Mouse (Mus musculus) liver, adult 2 months (tissue): ENCODE measurements around the gene Atxn1. TPM values are rescaled to one million over a fixed set of nuclear protein-coding genes. Genes with fewer than 3 reads are reported as not detected.

Source experiments
- DNase-seq: peaks from one replicate; pipeline ENCODE4 v3.0.0-alpha.2; 2011; ENCODE audit warnings: low read depth, low spot score; ENCODE audit errors: extremely low read depth
- H3K27ac ChIP-seq: fragments of 200-500 bp; replicated peaks from 2 replicates; pipeline ENCODE4 v1.5.1; 2012; ENCODE audit warnings: low read depth, mild to moderate bottlenecking, control low read depth, inconsistent platforms, low read length; ENCODE audit not compliant: insufficient read depth
- H3K27me3 ChIP-seq: fragments of 200-500 bp; 2 replicates; pipeline ENCODE4 v1.6.1; 2012; ENCODE audit warnings: mild to moderate bottlenecking, moderate library complexity, low read length, inconsistent platforms; ENCODE audit not compliant: control insufficient read depth, insufficient read depth
- H3K36me3 ChIP-seq: fragments of 200-500 bp; 2 replicates; pipeline ENCODE4 v1.6.1; 2012; ENCODE audit warnings: low read length, inconsistent platforms; ENCODE audit not compliant: control insufficient read depth, insufficient read depth
- H3K4me1 ChIP-seq: fragments of 200-500 bp; 2 replicates; pipeline ENCODE4 v1.6.1; 2011; ENCODE audit warnings: low read length; ENCODE audit not compliant: control insufficient read depth, insufficient read depth
- H3K4me3 ChIP-seq: fragments of 200-500 bp; 2 replicates; pipeline ENCODE4 v1.5.1; 2011; ENCODE audit warnings: low read depth, mild to moderate bottlenecking, control low read depth, low read length, moderate library complexity; ENCODE audit not compliant: insufficient read depth
- H3K79me2 ChIP-seq: fragments of 200-500 bp; 2 replicates; pipeline ENCODE4 v1.6.1; 2012; ENCODE audit warnings: inconsistent platforms, mild to moderate bottlenecking, low read length, moderate library complexity; ENCODE audit not compliant: control insufficient read depth, insufficient read depth
- H3K9ac ChIP-seq: fragments of 200-500 bp; 2 replicates; pipeline ENCODE4 v1.6.1; 2012; ENCODE audit warnings: low read depth, mild to moderate bottlenecking, control low read depth, inconsistent platforms, low read length
- CTCF ChIP-seq: fragments of 200-500 bp; IDR thresholded peaks from 2 replicates; pipeline ENCODE4 v1.5.1; 2011; ENCODE audit warnings: low read depth, low read length, control low read depth
- POLR2A ChIP-seq: fragments of 200-500 bp; IDR thresholded peaks from 2 replicates; pipeline ENCODE4 v1.6.1; 2011; ENCODE audit warnings: low read length, control low read depth; ENCODE audit not compliant: insufficient read depth; ENCODE audit errors: extremely low read depth
- WGBS: fragments of 180-500 bp; shearing (Covaris S2); methylation state at CpG from one replicate; pipeline ENCODE4 v1.1.7; 2018; 5-methylcytosine and 5-hydroxymethylcytosine counted together
- polyA plus RNA-seq: library from polyadenylated mRNA; depleted of rRNA; stranded (reverse); fragments of >200 nt; gene quantifications from 2 replicates; pipeline ENCODE4 v1.2.3, GENCODE M21; 2012
- total RNA-seq: library from RNA; depleted of rRNA; stranded (reverse); fragments of >200 nt; gene quantifications from 2 replicates; pipeline ENCODE4 v1.2.3, GENCODE M21; 2014

Gene Atxn1
- total and polyA plus RNA-seq, 2 experiments = 7.7 to 7.8 TPM

GRCm38 (mm10) chr13:45748691-45749090, 216.1 kb downstream of the Atxn1 start:
- 73% methylated on average over 4 of the region's 4 CpGs for WGBS
- H3K27ac ChIP-seq = no peak overlapping the region
- no peak for DNase-seq
- H3K9ac ChIP-seq = no peak overlapping the region
- H3K36me3 ChIP-seq = peaks cover 10% of the 10 kb centered on the region
- H3K4me1 ChIP-seq = no peaks in the 10 kb centered on the region
- no peaks in the 10 kb centered on the region for H3K27me3 ChIP-seq
- TF ChIP-seq CTCF = no peak
- no peaks in the 10 kb centered on the region for H3K79me2 ChIP-seq
- H3K4me3 ChIP-seq = no peak overlapping the region

DNA sequence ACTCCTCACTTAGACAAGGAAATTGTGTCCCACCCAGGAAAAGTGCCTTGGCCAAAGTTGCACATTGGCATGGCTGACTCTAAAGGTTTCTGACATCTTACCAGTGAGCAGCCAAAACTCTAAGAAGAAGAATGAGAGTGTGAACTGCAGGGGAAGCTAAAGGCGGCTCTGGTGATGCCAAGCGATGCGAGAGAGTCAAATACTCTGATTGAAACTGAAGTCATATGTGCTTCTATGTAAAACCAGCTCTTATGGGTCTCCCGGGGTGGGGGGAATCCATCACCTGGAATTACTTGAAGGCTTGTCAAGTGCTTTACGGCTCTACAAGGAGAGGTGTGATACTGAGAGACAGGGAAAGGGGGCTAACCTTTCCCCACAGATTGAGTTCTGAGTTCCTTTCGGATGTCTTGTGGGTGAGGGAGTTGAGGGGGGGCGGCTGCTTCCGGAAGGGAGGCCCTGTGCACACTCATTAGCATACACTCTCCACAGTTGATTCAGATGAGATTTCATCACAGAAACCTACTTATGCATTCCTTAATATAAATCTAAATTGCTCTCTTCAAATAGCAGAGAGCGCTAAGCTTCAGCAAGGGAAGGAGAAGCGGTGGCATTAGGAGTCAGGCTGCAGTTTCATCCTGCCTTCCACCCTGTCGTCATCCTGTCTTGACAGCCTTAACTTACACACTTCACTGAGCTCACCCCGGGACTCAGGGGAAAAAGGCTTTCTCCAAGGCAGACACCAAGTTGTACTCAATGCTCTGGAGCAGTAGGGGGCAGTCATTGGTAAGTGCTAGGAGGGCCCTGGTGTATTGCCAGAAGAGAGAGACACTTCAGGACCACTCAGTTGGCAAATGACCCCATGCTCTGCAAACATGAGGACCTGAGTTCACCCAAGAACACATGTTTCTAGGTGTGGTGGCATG, 218.7 kb downstream of the Atxn1 start:
- WGBS = 93% methylated on average over 12 of the region's 12 CpGs
- no peaks in the 10 kb centered on the region for H3K79me2 ChIP-seq
- peaks cover 3% of the 10 kb centered on the region; the same call in 1 of the 2 replicates for H3K4me1 ChIP-seq
- no peak overlapping the region for H3K27ac ChIP-seq
- no peak for DNase-seq
- TF ChIP-seq POLR2A = no peak
- no peak for TF ChIP-seq CTCF
- no peak overlapping the region for H3K4me3 ChIP-seq
- peaks cover 1% of the 10 kb centered on the region for H3K36me3 ChIP-seq
- H3K9ac ChIP-seq = no peak overlapping the region
- no peaks in the 10 kb centered on the region for H3K27me3 ChIP-seq

DNA sequence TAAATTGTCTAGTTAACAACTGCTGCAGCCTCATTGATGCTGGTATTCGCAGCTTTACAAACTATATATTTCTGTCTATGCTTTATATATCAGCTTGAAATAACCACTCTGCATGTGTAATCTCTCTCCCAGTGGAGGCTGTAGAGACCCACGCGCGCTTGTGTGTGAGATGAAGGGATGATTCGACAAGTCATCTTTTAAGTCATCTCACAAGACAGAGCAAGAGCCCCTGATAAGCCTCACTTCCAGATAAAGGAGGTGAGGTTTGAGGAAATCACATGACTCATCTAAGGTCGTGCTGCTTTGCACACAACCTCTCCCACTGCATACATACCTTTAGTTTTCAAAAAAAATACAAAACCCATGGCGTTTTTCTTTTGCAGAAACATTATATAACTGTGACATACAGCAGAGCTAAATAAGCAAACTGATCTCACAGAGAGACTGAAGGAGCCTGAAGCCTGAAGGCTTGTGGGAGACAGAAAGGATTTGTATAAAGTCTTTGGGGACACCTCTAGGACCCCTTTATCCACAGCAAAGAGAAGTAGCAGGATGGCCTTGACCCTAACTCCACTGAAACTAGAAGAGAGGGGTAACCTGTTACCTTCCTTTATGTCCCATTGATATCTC, 219.9 kb downstream of the Atxn1 start:
- Histone ChIP-seq H3K9ac (no peak overlapping the region), H3K27ac (no peak overlapping the region), H3K27me3 (no peaks in the 10 kb centered on the region), H3K36me3 (peaks cover 1% of the 10 kb centered on the region; the same call in 1 of the 2 replicates), H3K4me1 (peaks cover 3% of the 10 kb centered on the region; the same call in 1 of the 2 replicates), H3K79me2 (no peaks in the 10 kb centered on the region), H3K4me3 (no peak overlapping the region)
- TF ChIP-seq POLR2A = no peak
- no peak for TF ChIP-seq CTCF
- 92% methylated on average over 7 of the region's 7 CpGs for WGBS
- no peak for DNase-seq

- H3K4me1 ChIP-seq = peaks cover 3% of the 10 kb centered on the region; the same call in 1 of the 2 replicates
- no peak overlapping the region for H3K4me3 ChIP-seq
- no peak overlapping the region for H3K27ac ChIP-seq
- no peak for TF ChIP-seq POLR2A
- no peak for TF ChIP-seq CTCF
- WGBS = 69% methylated on average over 7 of the region's 7 CpGs
- H3K9ac ChIP-seq = no peak overlapping the region
- no peaks in the 10 kb centered on the region for H3K27me3 ChIP-seq
- H3K79me2 ChIP-seq = no peaks in the 10 kb centered on the region
- H3K36me3 ChIP-seq = peaks cover 1% of the 10 kb centered on the region; the same call in 1 of the 2 replicates
- DNase-seq = no peak
These were observed 221.0 kb downstream of the Atxn1 start for GRCm38 (mm10) chr13:45743848-45744247.

- Histone ChIP-seq H3K36me3 (peaks cover 3% of the 10 kb centered on the region; the same call in 1 of the 2 replicates), H3K27ac (no peak overlapping the region), H3K4me1 (peaks cover 3% of the 10 kb centered on the region; the same call in 1 of the 2 replicates), H3K4me3 (no peak overlapping the region), H3K27me3 (no peaks in the 10 kb centered on the region), H3K79me2 (no peaks in the 10 kb centered on the region), H3K9ac (no peak overlapping the region)
- DNase-seq = no peak
- no peak for TF ChIP-seq CTCF
- no peak for TF ChIP-seq POLR2A
- WGBS = 89% methylated on average over 12 of the region's 12 CpGs
These were observed 224.4 kb downstream of the Atxn1 start for GRCm38 (mm10) chr13:45740369-45740768.

- Histone ChIP-seq H3K9ac (no peak overlapping the region), H3K27ac (no peak overlapping the region), H3K79me2 (no peaks in the 10 kb centered on the region; the same call in 1 of the 2 replicates), H3K4me1 (no peaks in the 10 kb centered on the region), H3K4me3 (no peak overlapping the region), H3K36me3 (peaks cover 16% of the 10 kb centered on the region), H3K27me3 (no peaks in the 10 kb centered on the region)
- WGBS = 89% methylated on average over 4 of the region's 4 CpGs
- DNase-seq = no peak
- TF ChIP-seq CTCF = no peak
- no peak for TF ChIP-seq POLR2A
These were observed 228.6 kb downstream of the Atxn1 start for GRCm38 (mm10) chr13:45736241-45736640.
